Mouse (Mus musculus) hindlimb bud, embryonic 11.5 days (tissue): Measurements from ENCODE around the gene Gm21244.
"Not testable (repeated sequence)": the region's sequence is repeated elsewhere in the genome, so short reads cannot be mapped to it uniquely, and the experiment has no call there.

Experiments
- DNase-seq: peaks from one replicate; pipeline ENCODE4 v3.0.0-alpha.2; 2012; ENCODE audit warnings: low read depth, low spot score; ENCODE audit errors: extremely low spot score

Gm21244 gene

DNA sequence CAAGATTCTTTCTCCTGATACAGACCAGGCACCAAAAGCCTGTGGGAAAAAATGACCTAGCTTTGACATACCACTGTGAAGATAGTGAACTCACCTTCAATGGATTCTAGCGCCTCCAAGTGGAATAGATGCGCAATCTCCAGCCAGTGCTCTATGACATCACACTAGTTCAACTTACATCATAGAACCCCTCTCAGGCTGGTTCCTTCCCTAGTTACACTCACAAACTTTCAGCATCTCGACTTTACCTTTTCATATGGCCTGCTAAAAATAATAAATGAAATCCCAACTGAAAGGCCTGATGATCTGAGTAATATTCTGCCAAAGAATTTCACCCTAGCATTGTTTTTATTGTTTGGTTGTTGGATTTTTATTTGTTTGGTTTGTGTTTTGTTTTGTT is at the start of gene Gm21244:
Gene Gm21244, minus strand, starts transcription at position 101 of the 400 bp plus-strand sequence.
- DNase-seq = not testable (repeated sequence)
